Mouse (Mus musculus): ENCODE measurements around the gene 6030452D12Rik. TPM values are rescaled to one million over a fixed set of nuclear protein-coding genes. Genes with fewer than 3 reads are reported as not detected.

Gene 6030452D12Rik
- polyA plus RNA-seq, 1 experiment from 2014 or later: not detected

DNA sequence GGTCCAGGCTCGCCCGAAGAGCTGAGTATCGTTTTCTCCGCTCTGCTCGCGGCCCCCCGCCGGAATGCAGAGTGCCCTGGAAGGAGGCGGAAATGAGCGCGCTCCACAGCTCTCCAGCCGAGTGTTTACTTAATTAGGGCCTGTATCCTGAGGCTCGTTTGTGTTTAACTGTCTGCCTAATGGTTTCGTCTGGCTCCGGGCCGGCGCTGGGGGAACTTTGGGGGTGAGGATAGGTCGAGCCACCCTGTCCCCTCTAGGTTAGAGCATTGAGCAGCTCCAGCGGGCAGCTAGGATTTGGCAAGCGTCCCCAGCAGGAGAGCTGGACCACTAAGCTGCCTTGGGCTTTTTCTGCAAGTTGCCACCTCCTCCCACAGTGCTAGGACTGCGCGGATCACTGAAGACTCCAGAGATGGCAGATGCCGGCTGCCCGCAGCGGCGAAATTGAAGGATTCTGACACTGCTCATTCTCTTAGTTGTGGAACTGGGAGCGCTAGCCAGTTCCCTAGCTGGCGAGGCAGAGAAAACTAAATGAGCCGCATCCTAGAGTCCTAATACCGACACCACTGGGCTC, 7.5 kb downstream of the 6030452D12Rik start:
- H3K4me2 ChIP-seq (replicated peaks): peak overlapping the region; percentile 75
- H3K27ac ChIP-seq: peak overlapping the region; percentile 44; the same call in 1 of the 2 replicates
- under 1% methylated on average over 30 of the region's 30 CpGs for WGBS
- no peaks in the 10 kb centered on the region for H3K9me3 ChIP-seq (replicated peaks)
- H3K4me1 ChIP-seq: peaks cover 28% of the 10 kb centered on the region
- no peaks in the 10 kb centered on the region for H3K36me3 ChIP-seq
- peak overlapping the region; percentile 35 for H3K4me3 ChIP-seq
- peaks cover 67% of the 10 kb centered on the region for H3K27me3 ChIP-seq
- peak overlapping the region; percentile 55 for H3K9ac ChIP-seq
- peak; percentile 65; the same call in 1 of the 2 replicates for ATAC-seq (ENCODE audit: low FRiP score)

GRCm38 (mm10) chr8:106508456-106508855, 8.1 kb downstream of the 6030452D12Rik start:
- H3K9ac ChIP-seq: no peak overlapping the region

GRCm38 (mm10) chr8:106509079-106509780, 8.9 kb downstream of the 6030452D12Rik start:
- Histone ChIP-seq H3K27me3 (peaks cover 70% of the 10 kb centered on the region), H3K4me3 (no peak overlapping the region), H3K27ac (no peak overlapping the region), H3K9ac (no peak overlapping the region), H3K4me1 (peaks cover 28% of the 10 kb centered on the region), H3K4me2 (replicated peaks) (no peak overlapping the region), H3K9me3 (replicated peaks) (no peaks in the 10 kb centered on the region), H3K36me3 (no peaks in the 10 kb centered on the region)
- no peak for ATAC-seq (ENCODE audit: low FRiP score)
- WGBS: 51% methylated on average over 8 of the region's 8 CpGs

More at GRCm38 (mm10) chr8:106508456-106508855, 8.1 kb downstream of the 6030452D12Rik start:
- Histone ChIP-seq H3K27me3 (peaks cover 68% of the 10 kb centered on the region), H3K4me1 (peaks cover 28% of the 10 kb centered on the region), H3K36me3 (no peaks in the 10 kb centered on the region), H3K9me3 (replicated peaks) (no peaks in the 10 kb centered on the region), H3K4me2 (replicated peaks) (peak overlapping the region; percentile 75), H3K27ac (peak overlapping the region; percentile 44; the same call in 1 of the 2 replicates), H3K4me3 (peak overlapping the region; percentile 35; the same call in 1 of the 2 replicates)
- no peak for ATAC-seq (ENCODE audit: low FRiP score)
- 31% methylated on average over 3 of the region's 3 CpGs for WGBS

DNA sequence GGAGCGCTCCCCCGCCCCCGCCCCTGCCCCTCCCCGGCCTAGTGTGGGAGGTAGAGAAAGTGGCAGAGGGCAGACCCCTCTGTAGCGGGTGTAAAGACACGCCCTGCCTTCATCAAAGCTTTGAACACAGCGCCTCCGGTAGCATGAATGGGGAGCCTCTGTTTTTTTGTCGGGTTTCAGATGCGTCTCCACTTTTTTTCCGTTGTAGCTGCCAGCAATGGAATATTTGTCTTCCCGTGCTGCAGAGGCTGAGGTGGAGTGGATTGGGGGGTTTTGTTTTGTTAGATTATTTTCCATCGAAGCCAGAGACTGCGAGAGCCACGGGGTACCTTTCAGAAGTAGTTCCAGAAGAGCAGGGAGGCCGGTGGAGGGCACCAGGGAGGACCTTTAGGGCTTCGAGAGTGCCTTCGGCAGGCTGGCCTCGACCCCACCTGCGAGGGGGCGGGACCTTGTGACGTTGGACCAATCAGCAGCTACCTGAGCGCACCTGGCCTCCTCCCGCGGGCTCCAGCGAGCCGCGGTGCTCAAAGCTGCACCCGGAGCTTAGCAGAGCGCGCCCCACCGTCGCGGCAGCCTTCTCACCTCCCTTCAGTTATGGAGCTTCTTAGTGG, 10.1 kb downstream of the 6030452D12Rik start, which contains the start of gene Cdh3:
Cdh3 (plus strand) TSS at position 527 of the 611 bp plus-strand sequence.
- under 1% methylated on average over 32 of the region's 34 CpGs for WGBS
- H3K27ac ChIP-seq: no peak within 1 kb of the TSS
- 0 out of 2 replicates have a peak, but pooled peaks have one; percentile 20 for ATAC-seq (ENCODE audit: low FRiP score)

DNA sequence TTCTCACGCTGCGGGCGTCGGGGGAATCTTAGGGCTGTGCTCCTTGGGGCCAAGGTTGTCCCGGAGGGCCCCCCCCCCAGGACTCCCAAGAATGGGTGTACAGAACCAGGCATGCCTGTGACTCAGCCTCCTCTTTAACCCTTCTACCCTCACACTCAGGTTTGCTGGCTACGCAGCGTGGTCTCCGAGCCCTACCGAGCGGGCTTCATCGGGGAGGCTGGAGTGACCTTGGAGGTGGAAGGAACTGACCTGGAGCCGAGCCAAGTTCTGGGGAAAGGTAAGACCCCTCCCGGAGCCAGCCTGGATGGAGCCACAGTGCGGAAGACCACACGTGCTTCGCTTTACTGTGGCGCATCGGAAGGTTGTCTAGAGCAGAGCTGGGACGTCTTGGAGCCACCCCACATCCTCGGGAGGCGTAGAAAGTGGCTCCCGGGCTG, 10.8 kb downstream of the 6030452D12Rik start:
- 0 out of 2 replicates have a peak, but pooled peaks have one; percentile 18 for ATAC-seq (ENCODE audit: low FRiP score)
- H3K9me3 ChIP-seq (replicated peaks): no peaks in the 10 kb centered on the region
- peaks cover 66% of the 10 kb centered on the region for H3K27me3 ChIP-seq
- 1% methylated on average over 22 of the region's 22 CpGs for WGBS
- H3K4me1 ChIP-seq: peaks cover 28% of the 10 kb centered on the region
- peak overlapping the region; percentile 57 for H3K4me2 ChIP-seq (replicated peaks)
- no peak overlapping the region for H3K27ac ChIP-seq
- H3K9ac ChIP-seq: peak overlapping the region; percentile 29; the same call in 1 of the 2 replicates
- H3K4me3 ChIP-seq: peak overlapping the region; percentile 33
- no peaks in the 10 kb centered on the region for H3K36me3 ChIP-seq

More for the DNA sequence above, 10.1 kb downstream of the 6030452D12Rik start, which contains the start of gene Cdh3:
- Histone ChIP-seq H3K4me2 (replicated peaks) (peak within 1 kb of the TSS; percentile 57), H3K36me3 (no peaks in the 10 kb centered on the region), H3K4me1 (peaks cover 28% of the 10 kb centered on the region), H3K9ac (peak within 1 kb of the TSS; percentile 29), H3K4me3 (peak within 1 kb of the TSS; percentile 33), H3K9me3 (replicated peaks) (no peaks in the 10 kb centered on the region), H3K27me3 (peaks cover 66% of the 10 kb centered on the region)

GRCm38 (mm10) chr8:106511531-106512041, 11.3 kb downstream of the 6030452D12Rik start:
- Histone ChIP-seq H3K4me3 (peak overlapping the region; percentile 33), H3K4me1 (peaks cover 28% of the 10 kb centered on the region), H3K27me3 (peaks cover 63% of the 10 kb centered on the region), H3K4me2 (replicated peaks) (peak overlapping the region; percentile 57), H3K9ac (peak overlapping the region; percentile 29), H3K27ac (no peak overlapping the region), H3K9me3 (replicated peaks) (no peaks in the 10 kb centered on the region), H3K36me3 (no peaks in the 10 kb centered on the region)
- under 1% methylated on average over 30 of the region's 30 CpGs for WGBS
- 0 out of 2 replicates have a peak, but pooled peaks have one; percentile 38 for ATAC-seq (ENCODE audit: low FRiP score)

DNA sequence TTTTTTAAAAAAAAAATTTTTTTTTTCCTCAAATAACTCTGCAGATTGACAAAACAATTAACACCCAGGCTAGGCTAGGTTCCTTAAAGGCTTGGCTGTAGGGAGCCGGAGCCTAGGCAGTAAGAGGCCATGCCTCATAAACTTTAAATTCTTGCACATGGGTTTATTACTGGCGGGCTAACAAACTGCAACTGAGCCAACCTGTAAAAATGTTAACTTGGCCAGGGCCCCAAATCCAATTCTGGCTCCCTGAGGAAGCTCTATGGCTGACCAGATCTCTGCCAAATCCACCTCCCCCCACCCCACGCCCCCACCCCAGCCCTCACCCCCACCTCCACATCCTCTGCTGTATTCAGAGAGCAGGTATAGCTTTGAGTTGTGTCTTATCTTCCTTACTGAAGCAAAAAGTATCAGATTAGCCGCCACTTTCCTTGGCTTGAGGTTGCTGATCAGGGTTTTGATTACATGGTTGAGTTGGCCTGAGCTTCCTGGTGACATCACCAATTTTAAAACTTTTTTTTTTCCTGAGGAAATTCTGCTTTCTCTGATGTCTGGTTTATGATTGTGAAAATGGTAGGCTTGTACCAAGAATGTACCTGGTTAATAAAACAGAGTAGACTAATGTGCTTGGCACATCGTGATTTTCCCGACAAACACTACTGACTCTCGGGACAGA, 12.3 kb downstream of the 6030452D12Rik start:
- WGBS: 63% methylated on average over 7 of the region's 7 CpGs
- Histone ChIP-seq H3K27me3 (peaks cover 52% of the 10 kb centered on the region), H3K4me3 (no peak overlapping the region), H3K9ac (no peak overlapping the region), H3K9me3 (replicated peaks) (no peaks in the 10 kb centered on the region), H3K27ac (no peak overlapping the region), H3K4me1 (peaks cover 28% of the 10 kb centered on the region), H3K36me3 (no peaks in the 10 kb centered on the region), H3K4me2 (replicated peaks) (no peak overlapping the region)
- no peak for ATAC-seq (ENCODE audit: low FRiP score)

- 33% methylated on average over 1 of the region's 1 CpGs for WGBS
- Histone ChIP-seq H3K36me3 (no peaks in the 10 kb centered on the region), H3K4me2 (replicated peaks) (no peak overlapping the region), H3K9me3 (replicated peaks) (no peaks in the 10 kb centered on the region), H3K27ac (no peak overlapping the region), H3K4me1 (peaks cover 8% of the 10 kb centered on the region), H3K27me3 (peaks cover 21% of the 10 kb centered on the region), H3K4me3 (no peak overlapping the region), H3K9ac (no peak overlapping the region)
- no peak for ATAC-seq (ENCODE audit: low FRiP score)
Observed at GRCm38 (mm10) chr8:106515946-106516479, 15.7 kb downstream of the 6030452D12Rik start.

- H3K36me3 ChIP-seq: no peaks in the 10 kb centered on the region
- no peak overlapping the region for H3K9ac ChIP-seq
- no peak overlapping the region for H3K4me3 ChIP-seq
- ATAC-seq (ENCODE audit: low FRiP score): no peak
- no peaks in the 10 kb centered on the region for H3K9me3 ChIP-seq (replicated peaks)
- peaks cover 2% of the 10 kb centered on the region for H3K4me1 ChIP-seq
- H3K27me3 ChIP-seq: peaks cover 16% of the 10 kb centered on the region
- WGBS: 76% methylated on average over 2 of the region's 2 CpGs
- H3K27ac ChIP-seq: no peak overlapping the region
- no peak overlapping the region for H3K4me2 ChIP-seq (replicated peaks)
Observed at GRCm38 (mm10) chr8:106516581-106516980, 16.3 kb downstream of the 6030452D12Rik start.

DNA sequence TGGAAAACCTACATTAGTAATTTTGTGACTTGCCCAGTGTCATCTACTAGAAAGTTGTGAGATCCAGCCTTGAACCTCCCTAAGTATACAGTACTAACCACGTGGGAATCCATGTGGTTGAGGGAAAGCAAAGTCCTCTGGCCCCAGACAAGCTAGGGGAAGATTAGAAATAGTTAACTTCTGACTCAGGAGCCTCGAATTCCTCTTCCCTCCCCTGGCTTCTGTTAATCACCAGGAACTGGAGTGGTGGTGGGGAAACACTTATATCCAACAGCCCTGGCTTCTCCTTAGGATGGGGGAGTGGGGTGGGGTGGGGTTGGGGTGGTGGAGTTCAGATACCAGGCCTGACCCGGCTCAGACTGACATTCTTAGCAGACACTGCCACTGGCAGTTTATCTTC, 18.4 kb downstream of the 6030452D12Rik start:
- H3K27ac ChIP-seq: no peak overlapping the region
- 46% methylated on average over 3 of the region's 3 CpGs for WGBS

GRCm38 (mm10) chr8:106520578-106520977, 20.3 kb downstream of the 6030452D12Rik start:
- Histone ChIP-seq H3K9me3 (replicated peaks) (no peaks in the 10 kb centered on the region), H3K9ac (no peak overlapping the region), H3K4me2 (replicated peaks) (no peak overlapping the region), H3K4me1 (no peaks in the 10 kb centered on the region), H3K4me3 (no peak overlapping the region), H3K27me3 (no peaks in the 10 kb centered on the region; the same call in 1 of the 2 replicates), H3K36me3 (no peaks in the 10 kb centered on the region), H3K27ac (no peak overlapping the region)
- no peak for ATAC-seq (ENCODE audit: low FRiP score)
- 87% methylated on average over 7 of the region's 7 CpGs for WGBS

More for the DNA sequence above, 18.4 kb downstream of the 6030452D12Rik start:
- no peaks in the 10 kb centered on the region; the same call in 1 of the 2 replicates for H3K27me3 ChIP-seq
- H3K4me3 ChIP-seq: no peak overlapping the region
- H3K4me2 ChIP-seq (replicated peaks): no peak overlapping the region
- ATAC-seq (ENCODE audit: low FRiP score): no peak
- H3K4me1 ChIP-seq: no peaks in the 10 kb centered on the region
- H3K9me3 ChIP-seq (replicated peaks): no peaks in the 10 kb centered on the region
- H3K36me3 ChIP-seq: no peaks in the 10 kb centered on the region
- H3K9ac ChIP-seq: no peak overlapping the region

Data from hindbrain, embryonic 12.5 days (tissue).